Mouse (Mus musculus) NIH3T3 (cell line): Measurements from ENCODE around the gene Vmn2r94.

Source experiments
- DNase-seq: peaks from one replicate; pipeline ENCODE4 v3.0.0-alpha.2; 2012; ENCODE audit warnings: low read depth

The Vmn2r94 gene

GRCm38 (mm10) chr17:18277656-18278055, at the start of gene Vmn2r94:
Vmn2r94 (minus strand) TSS chr17:18277756.
- DNase-seq = no peak

- DNase-seq = no peak
These were observed 45.5 kb upstream of the Vmn2r94 start for GRCm38 (mm10) chr17:18323031-18323430.

GRCm38 (mm10) chr17:18297799-18298198, 20.2 kb upstream of the Vmn2r94 start, which contains the start of gene Vmn2r93:
Vmn2r93 (plus strand) TSS chr17:18298099.
- no peak for DNase-seq

GRCm38 (mm10) chr17:18236931-18237330, 40.6 kb downstream of the Vmn2r94 start:
- DNase-seq = peak; percentile 2

- no peak for DNase-seq
These were observed 45.6 kb downstream of the Vmn2r94 start for GRCm38 (mm10) chr17:18231996-18232395.

- DNase-seq = no peak
These were observed 56.3 kb downstream of the Vmn2r94 start for GRCm38 (mm10) chr17:18221300-18221699.
